In the genomic region with DNA sequence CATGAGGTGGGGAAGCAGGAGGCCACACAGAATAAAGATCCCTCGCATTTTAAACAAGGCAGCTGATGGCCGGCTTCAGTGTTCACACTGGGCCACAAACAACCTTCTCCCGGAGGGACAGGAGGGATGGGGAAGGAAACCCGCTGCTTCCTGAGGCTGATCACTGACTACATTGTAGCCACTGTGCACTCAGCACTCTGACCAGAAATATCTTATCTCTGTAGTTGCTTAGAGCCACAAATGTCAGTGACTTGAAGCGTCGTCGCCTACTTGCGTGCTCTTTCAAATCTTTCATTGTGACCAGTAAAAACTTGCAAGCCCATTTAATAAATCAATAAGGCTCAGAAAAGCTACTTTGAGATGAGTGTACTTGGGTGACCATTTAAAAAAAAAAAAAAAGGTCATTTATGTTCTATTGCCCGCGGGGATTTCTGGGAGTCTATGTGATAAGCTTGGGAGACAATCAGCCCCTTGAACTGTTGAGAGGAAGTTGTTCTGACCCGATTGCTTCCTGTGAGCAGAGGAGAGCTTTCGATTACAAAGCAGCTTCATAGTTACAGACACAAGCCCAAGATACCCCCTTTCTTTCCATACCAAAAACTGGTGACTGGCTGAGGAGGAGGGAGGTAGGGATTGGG, we compare ENCODE assay signal across 11 mouse cellular contexts. TPM values are rescaled to one million over a fixed set of nuclear protein-coding genes. Genes with fewer than 3 reads are reported as not detected.
DNase-seq lines count a peak whose midpoint lies in the region; ATAC-seq and TF ChIP-seq lines count a peak whose summit lies in the region.
"Had no signal": no experiment of that assay in that cellular context is flagged by ENCODE, and none has a peak within 500 bp of the region (broad histone marks: within the 10 kb centered on the region; RNA-seq: fewer than 3 reads in every experiment).

No protein-coding gene starts in this region.

- DNase-seq in spleen, adult 2 months (ENCODE audit: low read depth in 1 of 2, low spot score in 2 of 2) = no peak
- no peak for DNase-seq in spleen, postnatal 10 days (ENCODE audit: low spot score in 2 of 2)
- no peak for DNase-seq in Muller cell, postnatal 12 days (ENCODE audit: inconsistent ontology term)
- DNase-seq: gastrocnemius, postnatal 25 days; thymus, postnatal 25 days had no signal

- ATAC-seq in intestine, embryonic 15.5 days = no peak
- no peak for ATAC-seq in intestine, postnatal 0 days
- ATAC-seq in common myeloid progenitor, adult 5-6 weeks (replicated peaks; ENCODE audit: low read depth, poor library complexity, severe bottlenecking) = peak; percentile 70
- ATAC-seq in stomach, embryonic 16.5 days (ENCODE audit: insufficient read depth, low FRiP score) = no peak

- 0 out of 2 replicates have a peak overlapping the region, but pooled peaks have one; percentile 17 for H3K4me2 ChIP-seq in intestine, embryonic 15.5 days (replicated peaks)
- H3K4me2 ChIP-seq in intestine, postnatal 0 days (replicated peaks; ENCODE audit: low read depth) = no peak overlapping the region; the same call in none of the 2 replicates
- H3K4me2 ChIP-seq in stomach, embryonic 16.5 days (ENCODE audit: low read depth, low read length) = no peak overlapping the region
- H3K4me2 ChIP-seq: forebrain, embryonic 12.5 days; neural tube, embryonic 15.5 days had no signal

- TF ChIP-seq CTCF in intestine, postnatal 0 days (IDR thresholded peaks at IDR 0.05; ENCODE audit: low read depth) = no peak
- TF ChIP-seq CTCF in spleen, adult 2 months (IDR thresholded peaks at IDR 0.05; ENCODE audit: extremely low read depth, insufficient read depth, insufficient read length, insufficient replicate concordance) = no peak

- H3K27ac ChIP-seq in intestine, embryonic 15.5 days = 0 out of 2 replicates have a peak overlapping the region, but pooled peaks have one; percentile 19
- no peak overlapping the region for H3K27ac ChIP-seq in intestine, postnatal 0 days (ENCODE audit: low read depth, low read length)
- peak overlapping the region; percentile 42 for H3K27ac ChIP-seq in spleen, adult 2 months (ENCODE audit: insufficient read depth, low read length)
- no peak overlapping the region; the same call in 1 of the 2 replicates for H3K27ac ChIP-seq in stomach, embryonic 16.5 days (ENCODE audit: low read length)
- H3K27ac ChIP-seq: forebrain, embryonic 12.5 days; neural tube, embryonic 15.5 days had no signal

- no peaks in the 10 kb centered on the region for H3K27me3 ChIP-seq in intestine, embryonic 15.5 days (replicated peaks)
- no peaks in the 10 kb centered on the region for H3K27me3 ChIP-seq in intestine, postnatal 0 days (replicated peaks; ENCODE audit: control insufficient read depth, insufficient read depth, low read length)
- H3K27me3 ChIP-seq in spleen, adult 2 months (ENCODE audit: control insufficient read depth, insufficient read depth, low read length) = 0 out of 2 replicates have a peak, but pooled peaks cover 1% of the 10 kb centered on the region
- H3K27me3 ChIP-seq in stomach, embryonic 16.5 days (ENCODE audit: control insufficient read depth, insufficient read depth, low read length) = no peaks in the 10 kb centered on the region
- H3K27me3 ChIP-seq: forebrain, embryonic 12.5 days had no signal

- H3K4me3 ChIP-seq in intestine, embryonic 15.5 days (replicated peaks) = no peak overlapping the region
- H3K4me3 ChIP-seq in intestine, postnatal 0 days (ENCODE audit: low read depth, low read length) = no peak overlapping the region
- H3K4me3 ChIP-seq in spleen, adult 2 months (ENCODE audit: extremely low read depth, insufficient read depth, insufficient read length) = no peak overlapping the region; the same call in 1 of the 2 replicates
- no peak overlapping the region for H3K4me3 ChIP-seq in stomach, embryonic 16.5 days (replicated peaks; ENCODE audit: low read length)
- H3K4me3 ChIP-seq: forebrain, embryonic 12.5 days; neural tube, embryonic 15.5 days had no signal

- TF ChIP-seq POLR2A in spleen, adult 2 months (IDR thresholded peaks at IDR 0.05; ENCODE audit: low read depth, low read length) = no peak

- H3K4me1 ChIP-seq in intestine, embryonic 15.5 days (replicated peaks) = no peaks in the 10 kb centered on the region
- H3K4me1 ChIP-seq in intestine, postnatal 0 days (replicated peaks; ENCODE audit: control insufficient read depth, insufficient read depth, low read length) = no peaks in the 10 kb centered on the region
- peaks cover 5% of the 10 kb centered on the region; the same call in 1 of the 2 replicates for H3K4me1 ChIP-seq in spleen, adult 2 months (ENCODE audit: control insufficient read depth, insufficient read depth, insufficient read length)
- H3K4me1 ChIP-seq in stomach, embryonic 16.5 days (ENCODE audit: control insufficient read depth, insufficient read depth, low read length) = peaks cover 6% of the 10 kb centered on the region; the same call in 1 of the 2 replicates

- H3K9me3 ChIP-seq in intestine, embryonic 15.5 days = no peaks in the 10 kb centered on the region
- 0 out of 2 replicates have a peak, but pooled peaks cover 3% of the 10 kb centered on the region for H3K9me3 ChIP-seq in intestine, postnatal 0 days (ENCODE audit: control insufficient read depth)
- H3K9me3 ChIP-seq in stomach, embryonic 16.5 days (replicated peaks; ENCODE audit: control insufficient read depth, low read length) = no peaks in the 10 kb centered on the region
- H3K9me3 ChIP-seq: forebrain, embryonic 12.5 days; neural tube, embryonic 15.5 days had no signal

- H3K9ac ChIP-seq in intestine, embryonic 15.5 days = no peak overlapping the region
- H3K9ac ChIP-seq in intestine, postnatal 0 days (ENCODE audit: low read depth, low read length) = no peak overlapping the region
- 0 out of 2 replicates have a peak overlapping the region, but pooled peaks have one; percentile 24 for H3K9ac ChIP-seq in stomach, embryonic 16.5 days (ENCODE audit: low read length)
- H3K9ac ChIP-seq: forebrain, embryonic 12.5 days; neural tube, embryonic 15.5 days had no signal

- 49% methylated on average over 12 of the region's 12 CpGs for WGBS in intestine, embryonic 15.5 days
- 46% methylated on average over 12 of the region's 12 CpGs for WGBS in intestine, postnatal 0 days
- WGBS in spleen, adult 2 months = 4% methylated on average over 12 of the region's 12 CpGs
- WGBS in stomach, embryonic 16.5 days = 51% methylated on average over 12 of the region's 12 CpGs

- no peaks in the 10 kb centered on the region for H3K36me3 ChIP-seq in intestine, embryonic 15.5 days
- H3K36me3 ChIP-seq in intestine, postnatal 0 days (ENCODE audit: control insufficient read depth, insufficient read depth) = no peaks in the 10 kb centered on the region
- H3K36me3 ChIP-seq in spleen, adult 2 months (ENCODE audit: control insufficient read depth, insufficient read depth, low read length) = no peaks in the 10 kb centered on the region
- H3K36me3 ChIP-seq in stomach, embryonic 16.5 days (ENCODE audit: control insufficient read depth, insufficient read depth, low read length) = no peaks in the 10 kb centered on the region
- H3K36me3 ChIP-seq: forebrain, embryonic 12.5 days; neural tube, embryonic 15.5 days had no signal

RNA-seq across cellular contexts. Expression of gene Ptpn13, which starts 47.4 kb away (rescaled TPM):
- polyA plus RNA-seq in intestine, embryonic 15.5 days (2015; fragmentation: Nextera tagmentation; extraction: Ambion mirVana) = 5.5 TPM in 2 replicates
- 0.90 and 1.3 TPM in 2 replicates for polyA plus RNA-seq in intestine, postnatal 0 days (2015; fragmentation: Nextera tagmentation; extraction: Ambion mirVana)
- 1.8 and 2.5 TPM in 2 replicates for polyA plus RNA-seq in spleen, adult 2 months (2012; rRNA removed)
- 1.4 and 2.4 TPM in 2 replicates for total RNA-seq in common myeloid progenitor, adult 5-6 weeks (2017)
- polyA plus RNA-seq in stomach, embryonic 16.5 days (2015; fragmentation: Nextera tagmentation; extraction: Ambion mirVana) = 16.8 and 18.8 TPM in 2 replicates

Comparison
In these comparisons a context has a peak if more than half of its experiments do, and no peak if none do; other contexts are left out.
1. H3K27ac ChIP-seq: peak in intestine, embryonic 15.5 days (single experiment) and spleen, adult 2 months (single experiment); none in intestine, postnatal 0 days (single experiment) and stomach, embryonic 16.5 days (single experiment).